ENCODE assay signal across 16 mouse cellular contexts in the genomic region with DNA sequence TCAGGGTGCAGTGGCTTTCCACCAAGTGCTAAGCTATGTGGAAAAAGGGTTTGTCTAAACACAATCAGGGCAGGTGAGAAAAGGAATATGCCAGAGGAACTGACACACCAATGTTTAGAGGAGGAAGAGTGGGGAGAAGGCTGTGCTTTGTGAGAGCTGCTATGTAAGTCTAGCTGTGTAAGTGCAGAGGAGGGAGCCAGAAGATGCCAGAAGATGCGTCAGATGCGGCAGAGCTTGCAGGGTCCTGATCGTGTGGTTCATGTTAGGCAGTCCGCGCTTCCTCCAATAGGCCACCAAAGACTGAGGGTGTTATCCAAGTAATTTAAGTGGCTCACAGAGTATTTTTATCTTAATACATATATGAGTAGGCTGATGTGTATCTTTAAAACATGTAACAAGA.
"Had no signal": no experiment of that assay in that cellular context is flagged by ENCODE, and none has a peak within 500 bp of the region (broad histone marks: within the 10 kb centered on the region; RNA-seq: fewer than 3 reads in every experiment).

No protein-coding gene starts in this region.

- H3K4me1 ChIP-seq: limb, embryonic 12.5 days; limb, embryonic 15.5 days; midbrain, embryonic 13.5 days had no signal

- H3K27ac ChIP-seq: kidney, postnatal 0 days; layer of hippocampus, adult 2 months; limb, embryonic 12.5 days; limb, embryonic 15.5 days; liver, embryonic 14.5 days; macrophage; midbrain, embryonic 13.5 days; stomach, postnatal 0 days had no signal

- DNase-seq: kidney, adult 2 months; kidney, postnatal 25 days; left cerebral cortex, postnatal 4 days; liver, postnatal 0 days; lung, embryonic 14.5 days; right cerebral cortex, postnatal 4 days; thymus, adult 2 months; thymus, postnatal 25 days had no signal

- H3K4me3 ChIP-seq: layer of hippocampus, adult 2 months; limb, embryonic 12.5 days; limb, embryonic 15.5 days; midbrain, embryonic 13.5 days had no signal
